Mouse (Mus musculus): ENCODE measurements at regions not wholly inside any gene's neighbourhood (a gene's known extent, or its start where the extent isn't known, plus 50 kb on each side); places are given as distances from the start of the nearest gene placed in this dataset.

GRCm38 (mm10) chr10:96273607-96274365 is 137.4 kb downstream of the Gm5426 start:
- no peak for TF ChIP-seq GATA4 (IDR thresholded peaks at IDR 0.05; ENCODE audit: insufficient replicate concordance, low read length)

- TF ChIP-seq GATA4 (IDR thresholded peaks at IDR 0.05; ENCODE audit: insufficient replicate concordance, low read length), result no peak
Observed at GRCm38 (mm10) chr10:96280149-96280548, 143.7 kb downstream of the Gm5426 start.

GRCm38 (mm10) chr10:96285407-96286093 is 149.1 kb downstream of the Gm5426 start:
- no peak for TF ChIP-seq GATA4 (IDR thresholded peaks at IDR 0.05; ENCODE audit: insufficient replicate concordance, low read length)

- no peak for TF ChIP-seq GATA4 (IDR thresholded peaks at IDR 0.05; ENCODE audit: insufficient replicate concordance, low read length)
Observed at GRCm38 (mm10) chr10:96286094-96286485, 149.7 kb downstream of the Gm5426 start.

GRCm38 (mm10) chr10:96293622-96294021 is 157.2 kb downstream of the Gm5426 start:
- no peak for TF ChIP-seq GATA4 (IDR thresholded peaks at IDR 0.05; ENCODE audit: insufficient replicate concordance, low read length)

- no peak for TF ChIP-seq GATA4 (IDR thresholded peaks at IDR 0.05; ENCODE audit: insufficient replicate concordance, low read length)
Observed at GRCm38 (mm10) chr10:96294666-96295065, 158.3 kb downstream of the Gm5426 start.

- TF ChIP-seq GATA4 (IDR thresholded peaks at IDR 0.05; ENCODE audit: insufficient replicate concordance, low read length), result no peak
Observed at GRCm38 (mm10) chr10:96297658-96298057, 161.3 kb downstream of the Gm5426 start.

GRCm38 (mm10) chr10:96298566-96298965 is 162.2 kb downstream of the Gm5426 start:
- no peak for TF ChIP-seq GATA4 (IDR thresholded peaks at IDR 0.05; ENCODE audit: insufficient replicate concordance, low read length)

- TF ChIP-seq GATA4 (IDR thresholded peaks at IDR 0.05; ENCODE audit: insufficient replicate concordance, low read length), result no peak
Observed at GRCm38 (mm10) chr10:96305701-96306100, 169.3 kb downstream of the Gm5426 start.

GRCm38 (mm10) chr10:96308713-96309445 is 172.5 kb downstream of the Gm5426 start:
- no peak for TF ChIP-seq GATA4 (IDR thresholded peaks at IDR 0.05; ENCODE audit: insufficient replicate concordance, low read length)

- TF ChIP-seq GATA4 (IDR thresholded peaks at IDR 0.05; ENCODE audit: insufficient replicate concordance, low read length), result no peak
Observed at GRCm38 (mm10) chr10:96309766-96310165, 173.4 kb downstream of the Gm5426 start.

- no peak for TF ChIP-seq GATA4 (IDR thresholded peaks at IDR 0.05; ENCODE audit: insufficient replicate concordance, low read length)
Observed at GRCm38 (mm10) chr10:96325297-96325696, 188.9 kb downstream of the Gm5426 start.

- TF ChIP-seq GATA4 (IDR thresholded peaks at IDR 0.05; ENCODE audit: insufficient replicate concordance, low read length), result no peak
Observed at GRCm38 (mm10) chr10:96330639-96331487, 194.5 kb downstream of the Gm5426 start.

- no peak for TF ChIP-seq GATA4 (IDR thresholded peaks at IDR 0.05; ENCODE audit: insufficient replicate concordance, low read length)
Observed at GRCm38 (mm10) chr10:96332731-96333201, 196.4 kb downstream of the Gm5426 start.

GRCm38 (mm10) chr10:96333224-96333623 is 196.8 kb downstream of the Gm5426 start:
- TF ChIP-seq GATA4 (IDR thresholded peaks at IDR 0.05; ENCODE audit: insufficient replicate concordance, low read length), result no peak

Measured in liver, adult (tissue).